Comparison of ENCODE assay signal across 13 mouse cellular contexts in the genomic region with DNA sequence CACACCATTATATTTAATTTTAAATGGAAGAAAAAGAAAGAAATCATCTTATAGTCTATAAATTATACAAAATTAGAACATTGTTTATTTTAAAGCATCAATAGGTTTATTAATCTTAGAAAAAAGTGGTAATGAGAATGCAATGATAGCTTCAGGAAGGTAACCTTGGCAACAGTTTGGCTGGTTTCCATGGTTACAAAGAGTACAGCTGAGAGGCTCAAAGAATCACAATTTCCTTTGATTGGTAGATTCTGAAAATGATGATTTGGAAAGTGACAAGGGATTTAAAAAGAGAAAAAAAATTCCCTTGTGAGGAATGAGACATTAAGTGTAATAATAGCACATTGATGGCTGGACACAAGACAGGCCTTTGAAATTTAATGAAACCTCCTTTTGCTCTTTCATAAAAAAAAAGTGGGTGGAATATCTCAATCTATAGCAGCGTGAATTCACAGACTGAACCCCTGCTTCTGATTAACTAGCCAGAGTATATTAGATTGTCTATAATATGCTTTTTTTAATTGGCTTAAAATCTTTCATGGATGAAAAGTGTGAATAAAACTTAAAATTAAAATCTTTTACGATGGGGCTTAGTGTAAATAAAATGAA. TPM values are rescaled to one million over a fixed set of nuclear protein-coding genes. Genes with fewer than 3 reads are reported as not detected.
A peak's percentile ranks its signal among the peaks of the same experiment; 100 is the strongest.
DNase-seq lines count a peak whose midpoint lies in the region; ATAC-seq and TF ChIP-seq lines count a peak whose summit lies in the region.
"Had no signal": no experiment of that assay in that cellular context is flagged by ENCODE, and none has a peak within 500 bp of the region (broad histone marks: within the 10 kb centered on the region; RNA-seq: fewer than 3 reads in every experiment).

No protein-coding gene starts in this region.

- 0 out of 2 replicates have a peak, but pooled peaks cover 2% of the 10 kb centered on the region for H3K4me1 ChIP-seq in embryonic facial prominence, embryonic 14.5 days (ENCODE audit: control insufficient read depth, insufficient read depth, low read length)
- 0 out of 2 replicates have a peak, but pooled peaks cover 6% of the 10 kb centered on the region for H3K4me1 ChIP-seq in hindbrain, postnatal 0 days (ENCODE audit: insufficient read depth, low read length)
- peaks cover 6% of the 10 kb centered on the region for H3K4me1 ChIP-seq in midbrain, embryonic 15.5 days
- H3K4me1 ChIP-seq: heart, embryonic 13.5 days had no signal

- no peak overlapping the region for H3K9ac ChIP-seq in embryonic facial prominence, embryonic 14.5 days (ENCODE audit: low read depth, low read length)
- H3K9ac ChIP-seq in hindbrain, postnatal 0 days (replicated peaks; ENCODE audit: low read length) = no peak overlapping the region
- H3K9ac ChIP-seq in midbrain, embryonic 15.5 days = no peak overlapping the region
- H3K9ac ChIP-seq: heart, embryonic 13.5 days had no signal

- no peak overlapping the region for H3K4me2 ChIP-seq in embryonic facial prominence, embryonic 14.5 days (ENCODE audit: low read depth, low read length)
- no peak overlapping the region for H3K4me2 ChIP-seq in hindbrain, postnatal 0 days (ENCODE audit: low read depth, low read length)
- H3K4me2 ChIP-seq in midbrain, embryonic 15.5 days = no peak overlapping the region
- H3K4me2 ChIP-seq: heart, embryonic 13.5 days had no signal

- no peak overlapping the region for H3K27ac ChIP-seq in left cerebral cortex, adult 2 months
- no peak overlapping the region for H3K27ac ChIP-seq in embryonic facial prominence, embryonic 14.5 days (replicated peaks; ENCODE audit: low read depth, low read length)
- H3K27ac ChIP-seq in hindbrain, postnatal 0 days = no peak overlapping the region
- H3K27ac ChIP-seq in midbrain, embryonic 15.5 days = peak overlapping the region; percentile 63
- H3K27ac ChIP-seq: heart, embryonic 13.5 days had no signal

- H3K27me3 ChIP-seq in embryonic facial prominence, embryonic 14.5 days (replicated peaks; ENCODE audit: control insufficient read depth, insufficient read depth, low read length) = no peaks in the 10 kb centered on the region
- H3K27me3 ChIP-seq in hindbrain, postnatal 0 days (ENCODE audit: insufficient read depth, low read length) = no peaks in the 10 kb centered on the region
- no peaks in the 10 kb centered on the region for H3K27me3 ChIP-seq in midbrain, embryonic 15.5 days (replicated peaks)
- H3K27me3 ChIP-seq: heart, embryonic 13.5 days; megakaryocyte, embryonic 14.5 days had no signal

- TF ChIP-seq CTCF in left cerebral cortex, adult 2 months (IDR thresholded peaks at IDR 0.05) = no peak
- TF ChIP-seq CTCF in hindbrain, postnatal 0 days (IDR thresholded peaks at IDR 0.05; ENCODE audit: low read depth) = no peak

- H3K4me3 ChIP-seq in left cerebral cortex, adult 2 months = no peak overlapping the region
- no peak overlapping the region for H3K4me3 ChIP-seq in embryonic facial prominence, embryonic 14.5 days (ENCODE audit: low read depth, low read length)
- no peak overlapping the region for H3K4me3 ChIP-seq in hindbrain, postnatal 0 days (ENCODE audit: low read length)
- H3K4me3 ChIP-seq in midbrain, embryonic 15.5 days = no peak overlapping the region
- H3K4me3 ChIP-seq: heart, embryonic 13.5 days; megakaryocyte, embryonic 14.5 days had no signal

- H3K9me3 ChIP-seq in embryonic facial prominence, embryonic 14.5 days (ENCODE audit: control insufficient read depth, low read length) = no peaks in the 10 kb centered on the region
- no peaks in the 10 kb centered on the region for H3K9me3 ChIP-seq in hindbrain, postnatal 0 days (ENCODE audit: low read length)
- no peaks in the 10 kb centered on the region for H3K9me3 ChIP-seq in midbrain, embryonic 15.5 days
- H3K9me3 ChIP-seq: heart, embryonic 13.5 days had no signal

- WGBS in embryonic facial prominence, embryonic 14.5 days = 66% methylated on average over 2 of the region's 2 CpGs
- WGBS in hindbrain, postnatal 0 days = 44% methylated on average over 2 of the region's 2 CpGs
- WGBS in midbrain, embryonic 15.5 days = 32% methylated on average over 2 of the region's 2 CpGs

- ATAC-seq in embryonic facial prominence, embryonic 14.5 days (ENCODE audit: low read depth) = no peak
- peak; percentile 49; the same call in 1 of the 2 replicates for ATAC-seq in hindbrain, postnatal 0 days
- ATAC-seq in midbrain, embryonic 15.5 days (replicated peaks) = peak; percentile 74
- no peak for ATAC-seq in erythroblast, adult 5-6 weeks (replicated peaks; ENCODE audit: low FRiP score, poor library complexity, severe bottlenecking)
- ATAC-seq: intestine, embryonic 16.5 days had no signal

- DNase-seq in left cerebral cortex, postnatal 10 days (ENCODE audit: extremely low spot score in 1 of 2, low spot score in 2 of 2) = peak; percentile 28 to 42
- no peak for DNase-seq in left cerebral cortex, adult 2 months (ENCODE audit: extremely low spot score in 1 of 2, low spot score in 2 of 2)
- DNase-seq in embryonic facial prominence, embryonic 14.5 days (ENCODE audit: low spot score) = peak; percentile 3
- peak; percentile 81 for DNase-seq in hindbrain, postnatal 0 days (ENCODE audit: low spot score)
- no peak for DNase-seq in liver
- no peak for DNase-seq in kidney, postnatal 10 days
- DNase-seq: lung, adult 18-20 months had no signal

- intact Hi-C loops in left cerebral cortex, postnatal 10 days (cut with DNase I) = no loop called here
- intact Hi-C loops in left cerebral cortex, adult 2 months (cut with DNase I) = no loop called here

- no peaks in the 10 kb centered on the region for H3K36me3 ChIP-seq in embryonic facial prominence, embryonic 14.5 days (ENCODE audit: control insufficient read depth, insufficient read depth, low read length)
- H3K36me3 ChIP-seq in hindbrain, postnatal 0 days (ENCODE audit: insufficient read depth, low read length) = no peaks in the 10 kb centered on the region
- H3K36me3 ChIP-seq in midbrain, embryonic 15.5 days (replicated peaks) = no peaks in the 10 kb centered on the region
- H3K36me3 ChIP-seq: heart, embryonic 13.5 days had no signal

RNA-seq across cellular contexts. Expression of a gene that starts 13.8 kb away (rescaled TPM):
- total RNA-seq in left cerebral cortex, postnatal 10 days (2021) = under 1 TPM; 0.39 to 0.49 TPM
- total RNA-seq in left cerebral cortex, adult 2 months (2021) = not detected
- polyA plus RNA-seq in embryonic facial prominence, embryonic 14.5 days (2014; fragmentation: Nextera tagmentation; extraction: Ambion mirVana) = not detected in 2 replicates
- 0.14 and 0.26 TPM in 2 replicates for total RNA-seq in hindbrain, postnatal 0 days (2014; rRNA removed)
- polyA plus RNA-seq in hindbrain, postnatal 0 days (2015; fragmentation: Nextera tagmentation; extraction: Ambion mirVana) = 0.44 and 0.60 TPM in 2 replicates
- 0.33 and 0.70 TPM in 2 replicates for polyA plus RNA-seq in midbrain, embryonic 15.5 days (2015; fragmentation: Nextera tagmentation; extraction: Ambion mirVana)
- total RNA-seq in erythroblast, adult 5-6 weeks (2015; ENCODE audit: low replicate concordance) = not detected in 2 replicates
- not detected in 2 replicates for total RNA-seq in erythroblast, adult 5-6 weeks (2017; ENCODE audit: low replicate concordance)
- total RNA-seq: layer of hippocampus, postnatal 36 days had no signal
- polyA plus RNA-seq: heart, embryonic 13.5 days; intestine, embryonic 16.5 days had no signal

Comparison
In these comparisons a context has a peak if more than half of its experiments do, and no peak if none do; other contexts are left out.
1. DNase-seq: peak in left cerebral cortex, postnatal 10 days (2 of 2), embryonic facial prominence, embryonic 14.5 days (single experiment) and hindbrain, postnatal 0 days (single experiment); none in left cerebral cortex, adult 2 months (0 of 2), liver (single experiment) and kidney, postnatal 10 days (single experiment).
2. ATAC-seq: peak in hindbrain, postnatal 0 days (single experiment) and midbrain, embryonic 15.5 days (single experiment); none in embryonic facial prominence, embryonic 14.5 days (single experiment) and erythroblast, adult 5-6 weeks (single experiment).